Mouse (Mus musculus) MEL (cell line): ENCODE measurements around the gene Pnpla2. TPM values are rescaled to one million over a fixed set of nuclear protein-coding genes. Genes with fewer than 3 reads are reported as not detected.

Experiments
- DNase-seq: peaks from one replicate; pipeline ENCODE4 v3.0.0; 2011; ENCODE audit warnings: low read depth, low spot score
- H3K27ac ChIP-seq: 2 replicates; pipeline ENCODE4 v1.5.1; 2012; ENCODE audit warnings: low read depth, mild to moderate bottlenecking, control low read depth, low read length, moderate library complexity; ENCODE audit not compliant: control insufficient read depth
- H3K27me3 ChIP-seq, 2 experiments: fragments of 150-350 bp in 1 of 2; sonication (generic) in 1 of 2; 2 replicates each; pipeline ENCODE4 v1.6.1; 2012; ENCODE audit warnings: low read length in 2 of 2, mild to moderate bottlenecking in 2 of 2, improper control_type of control experiment in 1 of 2, moderate library complexity in 1 of 2; ENCODE audit not compliant: insufficient read depth in 2 of 2, control insufficient read depth in 1 of 2
- H3K36me3 ChIP-seq, 2 experiments: 2 replicates each; pipeline ENCODE4 v1.6.1; 2012 to 2014; ENCODE audit warnings: low read length in 2 of 2, improper control_type of control experiment in 1 of 2, inconsistent platforms in 1 of 2, mild to moderate bottlenecking in 1 of 2; ENCODE audit not compliant: insufficient read depth in 2 of 2, control insufficient read depth in 1 of 2
- H3K4me1 ChIP-seq, 2 experiments: fragments of 150-350 bp in 1 of 2; sonication (generic) in 1 of 2; 2 replicates each; pipeline ENCODE4 v1.6.1; 2012; ENCODE audit warnings: low read length in 2 of 2, improper control_type of control experiment in 1 of 2, mild to moderate bottlenecking in 1 of 2; ENCODE audit not compliant: insufficient read depth in 2 of 2, control insufficient read depth in 1 of 2
- H3K4me3 ChIP-seq, 2 experiments: fragments of 150-350 bp in 1 of 2; sonication (generic) in 1 of 2; 2 replicates each; pipeline ENCODE4 v1.5.1; 2012; ENCODE audit warnings: low read depth in 2 of 2, low read length in 2 of 2, mild to moderate bottlenecking in 2 of 2, moderate library complexity in 2 of 2, control low read depth in 1 of 2, improper control_type of control experiment in 1 of 2; ENCODE audit not compliant: control insufficient read depth in 1 of 2, insufficient read depth in 1 of 2
- H3K79me2 ChIP-seq: 2 replicates; pipeline ENCODE4 v1.6.1; 2012; ENCODE audit warnings: mild to moderate bottlenecking, low read length, moderate library complexity; ENCODE audit not compliant: control insufficient read depth, poor library complexity, insufficient read depth
- H3K9ac ChIP-seq: 2 replicates; pipeline ENCODE4 v1.6.1; 2012; ENCODE audit warnings: low read depth, mild to moderate bottlenecking, control low read depth, low read length, moderate library complexity; ENCODE audit not compliant: control insufficient read depth, poor library complexity, severe bottlenecking
- H3K9me3 ChIP-seq: fragments of 150-350 bp; sonication (generic); replicated peaks from 2 replicates; pipeline ENCODE4 v1.6.1; 2012; ENCODE audit warnings: mild to moderate bottlenecking, low read length, improper control_type of control experiment, moderate library complexity; ENCODE audit not compliant: insufficient read depth
- CHD1 ChIP-seq: IDR thresholded peaks from 2 replicates; pipeline ENCODE4 v1.6.1; 2012; ENCODE audit warnings: low read depth, mild to moderate bottlenecking, inconsistent platforms, low read length, improper control_type of control experiment
- CTCF ChIP-seq, 3 experiments: IDR thresholded peaks in 2 of 3; conservative IDR thresholded peaks in 1 of 3; 2 replicates each; pipeline ENCODE4 v1.5.1; 2011 to 2012; ENCODE audit warnings: low read length in 3 of 3, low read depth in 2 of 3, mild to moderate bottlenecking in 2 of 3, improper control_type of control experiment in 1 of 3, inconsistent platforms in 1 of 3, mixed read lengths in 1 of 3, moderate library complexity in 1 of 3; ENCODE audit not compliant: control insufficient read depth in 1 of 3, insufficient read depth in 1 of 3, poor library complexity in 1 of 3, severe bottlenecking in 1 of 3
- E2F4 ChIP-seq: IDR thresholded peaks from 2 replicates; pipeline ENCODE4 v1.6.1; 2011; ENCODE audit warnings: low read depth, low read length, improper control_type of control experiment, borderline replicate concordance
- ETS1 ChIP-seq: IDR thresholded peaks from 2 replicates; pipeline ENCODE4 v1.6.1; 2012; ENCODE audit warnings: low read depth, mild to moderate bottlenecking, inconsistent platforms, low read length, improper control_type of control experiment, moderate library complexity
- MAFK ChIP-seq: IDR thresholded peaks from 2 replicates; pipeline ENCODE4 v1.6.1; 2011; ENCODE audit warnings: low read depth, mild to moderate bottlenecking, low read length, improper control_type of control experiment, borderline replicate concordance
- MAZ ChIP-seq: IDR thresholded peaks from 2 replicates; pipeline ENCODE4 v1.6.1; 2012; ENCODE audit warnings: low read depth, mild to moderate bottlenecking, inconsistent platforms, low read length, improper control_type of control experiment
- MXI1 ChIP-seq: IDR thresholded peaks from 2 replicates; pipeline ENCODE4 v1.6.1; 2011; ENCODE audit warnings: mild to moderate bottlenecking, low read depth, low read length, improper control_type of control experiment
- MYB ChIP-seq: IDR thresholded peaks from 2 replicates; pipeline ENCODE4 v1.6.1; 2011; ENCODE audit warnings: mild to moderate bottlenecking, low read depth, low read length, improper control_type of control experiment
- MYC ChIP-seq: IDR thresholded peaks from 2 replicates; pipeline ENCODE4 v1.6.1; 2011; ENCODE audit warnings: low read depth, mild to moderate bottlenecking, low read length, improper control_type of control experiment, moderate library complexity
- NELFE ChIP-seq: IDR thresholded peaks from 2 replicates; pipeline ENCODE4 v1.6.1; 2011; ENCODE audit warnings: low read depth, low read length, improper control_type of control experiment
- NRF1 ChIP-seq: IDR thresholded peaks from 2 replicates; pipeline ENCODE4 v1.6.1; 2014; ENCODE audit warnings: low read depth, mild to moderate bottlenecking, inconsistent platforms, low read length, improper control_type of control experiment, moderate library complexity; ENCODE audit not compliant: poor library complexity, insufficient read depth, severe bottlenecking
- POLR2A ChIP-seq, 2 experiments: IDR thresholded peaks; 2 replicates each; pipeline ENCODE4 v1.6.1; 2011 to 2012; ENCODE audit warnings: low read length in 2 of 2, mild to moderate bottlenecking in 2 of 2, control low read depth in 1 of 2, improper control_type of control experiment in 1 of 2, low read depth in 1 of 2, moderate library complexity in 1 of 2; ENCODE audit not compliant: control insufficient read depth in 1 of 2, insufficient read depth in 1 of 2, poor library complexity in 1 of 2
- POLR2AphosphoS5 ChIP-seq: IDR thresholded peaks from 2 replicates; pipeline ENCODE4 v1.6.1; 2012; ENCODE audit warnings: low read depth, borderline replicate concordance, mild to moderate bottlenecking, inconsistent platforms, low read length, moderate library complexity, mixed read lengths
- RCOR1 ChIP-seq: IDR thresholded peaks from 2 replicates; pipeline ENCODE4 v1.6.1; 2012; ENCODE audit warnings: low read depth, mild to moderate bottlenecking, inconsistent platforms, low read length, improper control_type of control experiment
- SIN3A ChIP-seq: IDR thresholded peaks from 2 replicates; pipeline ENCODE4 v1.6.1; 2012; ENCODE audit warnings: low read length, improper control_type of control experiment, inconsistent platforms
- SMC3 ChIP-seq: IDR thresholded peaks from 2 replicates; pipeline ENCODE4 v1.6.1; 2011; ENCODE audit warnings: low read depth, low read length, improper control_type of control experiment
- TAL1 ChIP-seq: IDR thresholded peaks from 2 replicates; pipeline ENCODE4 v1.6.1; 2012; ENCODE audit warnings: mild to moderate bottlenecking, inconsistent platforms, low read length, moderate library complexity, mixed read lengths
- TBP ChIP-seq: IDR thresholded peaks from 2 replicates; pipeline ENCODE4 v1.8.0; 2011; ENCODE audit warnings: low read depth, low read length, improper control_type of control experiment
- TCF12 ChIP-seq: IDR thresholded peaks from 2 replicates; pipeline ENCODE4 v1.6.1; 2014; ENCODE audit warnings: low read depth, mild to moderate bottlenecking, inconsistent platforms, low read length, improper control_type of control experiment, moderate library complexity
- UBTF ChIP-seq: IDR thresholded peaks from 2 replicates; pipeline ENCODE4 v1.6.1; 2012; ENCODE audit warnings: low read depth, mild to moderate bottlenecking, inconsistent platforms, low read length, improper control_type of control experiment, moderate library complexity, borderline replicate concordance; ENCODE audit not compliant: insufficient read depth
- USF2 ChIP-seq, 2 experiments: IDR thresholded peaks; 2 replicates each; pipeline ENCODE4 v1.6.1; 2011 to 2012; ENCODE audit warnings: improper control_type of control experiment in 2 of 2, low read length in 2 of 2, borderline replicate concordance in 1 of 2, inconsistent platforms in 1 of 2, low read depth in 1 of 2, mild to moderate bottlenecking in 1 of 2; ENCODE audit not compliant: insufficient read depth in 1 of 2
- ZKSCAN1 ChIP-seq: IDR thresholded peaks from 2 replicates; pipeline ENCODE4 v1.6.1; 2012; ENCODE audit warnings: low read depth, mild to moderate bottlenecking, inconsistent platforms, low read length, improper control_type of control experiment, moderate library complexity
- polyA plus RNA-seq, 2 experiments: library from polyadenylated mRNA; stranded (reverse) in 1 of 2; unstranded in 1 of 2; fragments of >175 nt in 1 of 2; fragments of >200 nt in 1 of 2; gene quantifications; 2 replicates each; pipeline versions ENCODE4 v1.2.1 to v1.2.4; 2012; ENCODE audit warnings: low replicate concordance in 2 of 2, low read depth in 1 of 2; ENCODE audit not compliant: insufficient read length in 2 of 2, insufficient read depth in 1 of 2, missing spikeins in 1 of 2
- total RNA-seq: library from RNA; depleted of rRNA; stranded (reverse); fragments of 300-350 nt; gene quantifications from 2 replicates; pipeline ENCODE4 v1.2.3, GENCODE M21; 2012

Pnpla2 gene
- total and polyA plus RNA-seq, 3 experiments: 8.3 to 38.6 TPM; not detected in 1

GRCm38 (mm10) chr7:141461521-141462332 lies 6.7 kb downstream of the Pnpla2 start:
- no peak overlapping the region for H3K9ac ChIP-seq
- peaks cover 0 to 1% of the 10 kb centered on the region in 2 experiments; a peak in 2 of 4 replicates for H3K36me3 ChIP-seq
- no peak for TF ChIP-seq TAL1
- no peak for TF ChIP-seq MAZ
- no peak for TF ChIP-seq MYC
- TF ChIP-seq RCOR1: no peak
- no peak for TF ChIP-seq NELFE
- TF ChIP-seq MAFK: no peak
- TF ChIP-seq CTCF (IDR thresholded peaks at IDR 0.05 in 2 of 3, conservative IDR thresholded peaks at IDR 0.05 in 1 of 3; ENCODE audit: control insufficient read depth in 1 of 3, insufficient read depth in 1 of 3, low read depth in 2 of 3, low read length in 3 of 3, poor library complexity in 1 of 3, severe bottlenecking in 1 of 3): no peak
- TF ChIP-seq CHD1: no peak
- no peak for TF ChIP-seq ETS1
- no peak for TF ChIP-seq E2F4
- no peak for TF ChIP-seq SMC3
- no peak for TF ChIP-seq MXI1
- no peak for TF ChIP-seq NRF1
- TF ChIP-seq MYB: no peak
- TF ChIP-seq POLR2A (IDR thresholded peaks at IDR 0.05; ENCODE audit: control insufficient read depth in 1 of 2, insufficient read depth in 1 of 2, low read depth in 1 of 2, low read length in 2 of 2, poor library complexity in 1 of 2): no peak
- no peak for TF ChIP-seq POLR2AphosphoS5
- H3K79me2 ChIP-seq: no peaks in the 10 kb centered on the region
- H3K27me3 ChIP-seq: no peaks in the 10 kb centered on the region
- H3K9me3 ChIP-seq: no peaks in the 10 kb centered on the region
- no peak overlapping the region for H3K27ac ChIP-seq
- DNase-seq: no peak
- H3K4me1 ChIP-seq: peaks cover 1 to 11% of the 10 kb centered on the region in 2 experiments
- no peak overlapping the region for H3K4me3 ChIP-seq

- H3K9ac ChIP-seq: no peak overlapping the region
These were observed 7.4 kb downstream of the Pnpla2 start for GRCm38 (mm10) chr7:141462333-141462821.

More at GRCm38 (mm10) chr7:141462333-141462821, 7.4 kb downstream of the Pnpla2 start:
- peaks cover 5 to 14% of the 10 kb centered on the region in 2 experiments for H3K4me1 ChIP-seq
- H3K27me3 ChIP-seq: no peaks in the 10 kb centered on the region
- H3K27ac ChIP-seq: no peak overlapping the region
- H3K4me3 ChIP-seq: no peak overlapping the region
- no peak for DNase-seq
- H3K79me2 ChIP-seq: peaks cover 1% of the 10 kb centered on the region; the same call in 1 of the 2 replicates
- no peaks in the 10 kb centered on the region for H3K9me3 ChIP-seq
- TF ChIP-seq CHD1 (no peak), ETS1 (no peak), CTCF (IDR thresholded peaks at IDR 0.05 in 2 of 3, conservative IDR thresholded peaks at IDR 0.05 in 1 of 3; ENCODE audit: control insufficient read depth in 1 of 3, insufficient read depth in 1 of 3, low read depth in 2 of 3, low read length in 3 of 3, poor library complexity in 1 of 3, severe bottlenecking in 1 of 3) (no peak), ZKSCAN1 (no peak), E2F4 (no peak), UBTF (no peak), SIN3A (no peak), TCF12 (no peak), TBP (no peak), USF2 (IDR thresholded peaks at IDR 0.05; ENCODE audit: borderline replicate concordance in 1 of 2, insufficient read depth in 1 of 2, low read depth in 1 of 2, low read length in 2 of 2) (no peak)
- H3K36me3 ChIP-seq: peaks cover 0 to 3% of the 10 kb centered on the region in 2 experiments; a peak in 2 of 4 replicates
